Mouse (Mus musculus) neural tube, embryonic 11.5 days (tissue): ENCODE measurements around the gene Prlr. TPM values are rescaled to one million over a fixed set of nuclear protein-coding genes. Genes with fewer than 3 reads are reported as not detected.

Source experiments
- ATAC-seq: fragments of 200-750 bp; cut with Nextera tagmentation; 2 replicates; pipeline ENCODE4 v1.8.0; 2017; ENCODE audit warnings: moderate number of reproducible peaks, mild to moderate bottlenecking, moderate TSS enrichment, moderate library complexity; ENCODE audit not compliant: insufficient read depth, low FRiP score, low TSS enrichment
- DNase-seq: peaks from one replicate; pipeline ENCODE4 v3.0.0-alpha.2; 2015; ENCODE audit warnings: low spot score
- H3K27ac ChIP-seq: fragments of 300-500 bp; sonication (generic); 2 replicates; pipeline ENCODE4 v1.5.1; 2014; ENCODE audit warnings: low read depth, mild to moderate bottlenecking, low read length
- H3K27me3 ChIP-seq: fragments of 300-500 bp; sonication (generic); 2 replicates; pipeline ENCODE4 v1.6.1; 2014; ENCODE audit warnings: mild to moderate bottlenecking, low read length, mixed read lengths; ENCODE audit not compliant: control insufficient read depth, insufficient read depth
- H3K36me3 ChIP-seq: fragments of 300-500 bp; sonication (generic); 2 replicates; pipeline ENCODE4 v1.6.1; 2014; ENCODE audit warnings: mild to moderate bottlenecking, low read length, moderate library complexity, mixed read lengths; ENCODE audit not compliant: control insufficient read depth, insufficient read depth
- H3K4me1 ChIP-seq: fragments of 300-500 bp; sonication (generic); 2 replicates; pipeline ENCODE4 v1.6.1; 2014; ENCODE audit warnings: low read length, mixed read lengths; ENCODE audit not compliant: control insufficient read depth, insufficient read depth
- H3K4me2 ChIP-seq: fragments of 300-500 bp; sonication (generic); 2 replicates; pipeline ENCODE4 v1.6.1; 2014; ENCODE audit warnings: low read depth, mild to moderate bottlenecking, moderate library complexity
- H3K4me3 ChIP-seq: fragments of 300-500 bp; sonication (generic); 2 replicates; pipeline ENCODE4 v1.5.1; 2014; ENCODE audit warnings: low read depth, low read length
- H3K9ac ChIP-seq: fragments of 300-500 bp; sonication (generic); 2 replicates; pipeline ENCODE4 v1.6.1; 2014; ENCODE audit warnings: mild to moderate bottlenecking, low read length
- H3K9me3 ChIP-seq: fragments of 300-500 bp; sonication (generic); 2 replicates; pipeline ENCODE4 v1.6.1; 2016; ENCODE audit warnings: low read length; ENCODE audit not compliant: control insufficient read depth
- WGBS: fragments of 180-500 bp; shearing (Covaris S2); extraction: QIAGEN DNeasy Blood & Tissue Kit; methylation state at CpG from one replicate; pipeline ENCODE4 v1.1.7; 2014; 5-methylcytosine and 5-hydroxymethylcytosine counted together
- polyA plus RNA-seq: library from polyadenylated mRNA; unstranded; fragments of >200 nt; fragmentation: Nextera tagmentation; extraction: Ambion mirVana; gene quantifications from 2 replicates; pipeline ENCODE4 v1.2.1, GENCODE M21; 2014

Prlr gene
- polyA plus RNA-seq, 1 experiment from 2014 or later, result 0.25 TPM

DNA sequence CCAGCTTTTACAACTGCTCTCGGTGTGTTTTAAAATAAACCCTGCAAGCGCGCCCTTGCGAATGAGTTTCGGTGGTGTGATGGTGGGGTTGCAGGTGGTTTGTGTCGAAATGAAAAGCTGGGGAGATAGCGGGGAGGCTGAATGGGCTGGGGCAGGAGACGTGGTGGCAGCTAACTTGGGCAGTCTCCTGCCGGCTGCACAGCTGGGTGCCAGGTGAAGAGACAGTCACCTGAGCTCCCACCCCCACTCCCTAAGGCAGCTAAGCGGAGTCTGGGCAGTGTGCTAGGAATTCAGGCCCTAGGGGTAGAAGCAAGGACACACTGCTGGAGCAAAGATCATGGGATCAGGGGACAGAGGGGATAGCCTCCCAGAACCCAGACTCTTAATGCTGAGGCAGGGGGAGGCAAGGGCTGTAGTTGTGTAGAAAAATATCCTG, 1.1 kb downstream of the Prlr start:
- WGBS, result 5% methylated on average over 10 of the region's 10 CpGs
- ATAC-seq, result 0 out of 2 replicates have a peak, but pooled peaks have one; percentile 13
- no peaks in the 10 kb centered on the region for H3K9me3 ChIP-seq
- no peak overlapping the region for H3K9ac ChIP-seq
- no peak overlapping the region for H3K27ac ChIP-seq
- peak overlapping the region; percentile 20 for H3K4me3 ChIP-seq
- peak overlapping the region; percentile 57 for H3K4me2 ChIP-seq
- no peaks in the 10 kb centered on the region for H3K36me3 ChIP-seq
- H3K27me3 ChIP-seq, result peaks cover 2% of the 10 kb centered on the region; the same call in 1 of the 2 replicates
- H3K4me1 ChIP-seq, result no peaks in the 10 kb centered on the region
- DNase-seq, result peak; percentile 10

DNA sequence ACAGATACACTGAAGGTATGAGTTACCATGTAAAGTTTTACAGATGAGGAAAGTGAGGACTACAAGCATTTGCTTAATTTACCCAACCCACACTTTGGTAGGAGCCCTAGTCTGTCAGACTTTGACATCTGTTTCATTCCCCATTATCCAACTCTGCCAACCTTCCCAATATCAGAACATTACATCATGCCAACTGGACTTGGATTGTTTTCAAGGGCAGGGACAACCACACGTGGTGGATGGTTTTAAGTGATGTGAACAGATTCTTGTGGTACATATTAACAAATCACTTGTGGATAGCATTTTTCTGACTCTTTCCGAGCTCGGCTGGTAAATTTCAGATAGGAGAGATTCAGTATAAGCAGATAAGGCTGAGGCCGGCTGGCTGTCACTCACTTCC, 3.7 kb downstream of the Prlr start:
- DNase-seq (no peak), ATAC-seq (no peak)
- Histone ChIP-seq H3K36me3 (no peaks in the 10 kb centered on the region), H3K9me3 (no peaks in the 10 kb centered on the region), H3K27me3 (peaks cover 2% of the 10 kb centered on the region; the same call in 1 of the 2 replicates), H3K9ac (no peak overlapping the region), H3K4me2 (no peak overlapping the region), H3K4me1 (no peaks in the 10 kb centered on the region), H3K27ac (no peak overlapping the region), H3K4me3 (no peak overlapping the region)
- WGBS, result 83% methylated on average over 4 of the region's 4 CpGs

DNA sequence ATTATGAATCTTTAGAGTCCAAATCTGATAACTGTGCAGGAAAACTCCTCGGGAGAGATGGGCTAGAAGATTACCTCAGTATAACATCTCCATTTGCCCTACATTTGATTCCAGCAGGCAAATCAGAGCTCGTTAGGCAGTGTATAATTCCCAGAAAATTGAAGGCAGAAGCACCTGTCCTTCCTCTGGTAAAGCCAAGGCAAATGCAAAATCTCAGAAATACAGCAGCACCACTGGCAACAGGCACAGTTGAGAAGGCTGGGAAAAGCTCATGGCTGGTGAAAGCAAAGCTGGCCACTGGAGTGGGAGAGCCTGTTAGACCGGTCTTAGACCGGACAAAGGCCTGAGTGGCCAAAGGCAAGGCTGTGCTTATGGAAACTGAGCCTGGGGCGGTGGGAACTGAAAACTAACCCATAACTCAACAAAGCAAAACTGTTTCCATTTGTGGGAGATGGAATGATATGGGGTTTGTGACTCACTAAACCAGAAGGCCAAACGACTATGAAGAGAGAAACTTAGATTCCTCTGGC, 15.1 kb downstream of the Prlr start:
- Histone ChIP-seq H3K4me3 (no peak overlapping the region), H3K4me1 (no peaks in the 10 kb centered on the region), H3K27ac (no peak overlapping the region), H3K27me3 (no peaks in the 10 kb centered on the region), H3K9ac (no peak overlapping the region), H3K4me2 (no peak overlapping the region), H3K36me3 (no peaks in the 10 kb centered on the region), H3K9me3 (no peaks in the 10 kb centered on the region)
- no peak for DNase-seq
- WGBS, result 88% methylated on average over 6 of the region's 6 CpGs
- ATAC-seq, result no peak

DNA sequence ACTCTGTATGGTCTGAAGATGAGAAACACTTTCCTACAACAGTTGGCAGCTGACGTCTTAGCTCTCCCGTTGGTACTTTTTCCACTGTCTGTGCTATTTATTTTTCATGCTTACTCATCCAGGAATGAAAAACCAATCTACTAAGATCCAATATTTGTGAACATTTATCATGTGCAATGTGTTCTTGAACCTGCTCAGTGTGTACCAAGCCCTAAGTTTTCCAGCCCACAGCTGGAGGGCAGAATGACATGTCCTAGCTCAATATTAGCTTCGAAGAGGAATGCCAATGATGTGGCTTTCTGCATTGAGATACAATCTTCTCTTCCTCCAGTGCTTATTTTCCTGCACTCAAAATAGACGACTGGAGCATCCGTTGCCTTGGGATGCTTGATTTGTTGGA, 24.0 kb downstream of the Prlr start:
- no peak overlapping the region for H3K4me3 ChIP-seq
- H3K4me2 ChIP-seq, result no peak overlapping the region
- H3K9me3 ChIP-seq, result no peaks in the 10 kb centered on the region
- WGBS, result 87% methylated on average over 5 of the region's 5 CpGs
- H3K36me3 ChIP-seq, result no peaks in the 10 kb centered on the region
- DNase-seq, result no peak
- no peaks in the 10 kb centered on the region for H3K27me3 ChIP-seq
- no peaks in the 10 kb centered on the region for H3K4me1 ChIP-seq
- no peak for ATAC-seq
- no peak overlapping the region for H3K9ac ChIP-seq
- no peak overlapping the region for H3K27ac ChIP-seq

DNA sequence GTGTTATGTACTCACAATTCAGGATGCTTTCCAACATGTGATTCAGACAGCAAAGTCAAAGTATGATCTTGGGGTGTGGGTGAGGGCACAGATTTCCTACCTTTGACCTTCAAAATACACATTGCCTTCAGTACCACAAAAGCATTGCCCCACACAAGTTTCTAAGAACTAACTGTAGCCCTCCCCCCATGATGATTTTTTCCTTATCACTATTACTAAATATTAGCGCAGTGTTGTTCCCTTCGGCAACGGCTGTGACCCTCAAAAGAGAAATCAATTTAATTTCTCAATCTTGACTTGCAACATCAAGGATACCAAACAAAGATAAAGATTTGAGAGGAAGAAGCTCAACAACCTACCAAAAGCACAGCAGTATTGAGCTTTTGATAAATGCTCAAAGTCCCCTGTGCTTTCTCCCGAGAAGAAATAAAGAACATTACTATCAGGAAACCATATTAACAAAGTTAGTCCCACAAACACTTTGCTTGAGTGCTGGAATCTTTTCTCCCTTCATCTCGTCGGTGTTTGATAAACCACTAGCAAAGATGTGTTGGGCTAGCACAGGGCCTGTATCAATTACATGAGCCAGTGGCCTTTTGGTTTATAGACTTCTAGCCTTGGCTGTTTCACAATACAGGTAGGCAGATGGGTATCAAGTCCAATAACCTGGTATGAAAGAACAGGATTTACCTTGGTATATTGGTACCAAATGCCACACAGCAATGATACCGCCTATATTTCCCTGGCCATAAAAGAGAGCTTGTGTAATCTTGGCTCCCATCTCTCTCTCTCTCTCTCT, 25.7 kb downstream of the Prlr start:
- WGBS, result 93% methylated on average over 7 of the region's 7 CpGs
- Histone ChIP-seq H3K9ac (no peak overlapping the region), H3K27me3 (no peaks in the 10 kb centered on the region), H3K27ac (no peak overlapping the region), H3K4me3 (no peak overlapping the region), H3K36me3 (no peaks in the 10 kb centered on the region), H3K4me2 (no peak overlapping the region), H3K4me1 (no peaks in the 10 kb centered on the region), H3K9me3 (no peaks in the 10 kb centered on the region)
- ATAC-seq (no peak), DNase-seq (no peak)

DNA sequence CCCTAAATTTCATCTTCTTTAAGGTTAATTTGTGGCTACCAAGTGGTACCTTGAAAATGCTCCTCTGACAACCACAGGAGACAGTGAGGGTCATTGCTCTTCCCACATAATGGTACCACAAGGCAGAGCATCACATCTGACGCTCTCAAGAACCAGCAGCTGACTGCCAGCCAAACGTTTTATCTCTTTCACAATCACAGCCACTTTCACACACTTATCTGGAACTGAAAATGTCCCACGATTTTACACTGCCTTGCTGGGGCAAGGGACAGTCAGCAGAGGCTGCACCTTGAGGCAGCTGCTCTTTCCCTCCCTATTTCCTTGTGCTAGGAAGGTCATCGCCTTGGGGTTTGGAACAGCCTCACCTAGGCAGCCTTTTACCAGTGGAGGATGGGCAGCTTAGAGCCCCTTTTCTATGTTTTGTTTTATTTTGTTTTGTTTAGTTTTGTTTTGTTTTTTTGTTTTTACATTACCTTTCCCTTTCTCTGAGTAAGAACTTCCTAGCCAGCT, 33.3 kb downstream of the Prlr start:
- no peaks in the 10 kb centered on the region for H3K27me3 ChIP-seq
- H3K4me3 ChIP-seq, result no peak overlapping the region
- H3K27ac ChIP-seq, result no peak overlapping the region
- no peaks in the 10 kb centered on the region for H3K4me1 ChIP-seq
- ATAC-seq (no peak), DNase-seq (no peak)
- whole genome bisulfite sequencing, result 82% methylated on average over 4 of the region's 4 CpGs
- no peak overlapping the region for H3K4me2 ChIP-seq
- no peak overlapping the region for H3K9ac ChIP-seq
- H3K36me3 ChIP-seq, result no peaks in the 10 kb centered on the region
- H3K9me3 ChIP-seq, result no peaks in the 10 kb centered on the region

DNA sequence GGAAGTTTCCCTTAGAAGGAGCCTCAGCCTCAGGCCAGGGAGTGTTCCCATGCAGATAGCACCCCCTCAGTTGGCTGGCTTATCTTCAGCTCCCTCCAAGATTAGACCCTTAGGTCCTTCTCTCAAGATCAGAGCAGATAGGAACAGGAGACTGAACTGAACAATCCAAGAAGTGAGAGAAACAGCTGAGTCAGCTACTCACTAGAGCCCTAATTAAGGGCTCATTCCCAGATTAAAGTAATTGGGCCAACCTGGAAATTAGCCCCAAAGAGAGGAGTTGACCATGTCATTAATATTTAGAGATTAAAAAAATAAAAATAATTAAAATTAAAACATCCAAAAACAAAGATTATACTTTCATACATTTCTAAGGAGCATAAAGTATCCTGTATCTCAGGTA, 35.0 kb downstream of the Prlr start:
- DNase-seq, result no peak
- H3K27ac ChIP-seq, result no peak overlapping the region
- H3K9me3 ChIP-seq, result no peaks in the 10 kb centered on the region
- no peak overlapping the region for H3K4me3 ChIP-seq
- H3K4me2 ChIP-seq, result no peak overlapping the region
- no peaks in the 10 kb centered on the region for H3K4me1 ChIP-seq
- no peak for ATAC-seq
- no peaks in the 10 kb centered on the region for H3K27me3 ChIP-seq
- no peak overlapping the region for H3K9ac ChIP-seq
- no peaks in the 10 kb centered on the region for H3K36me3 ChIP-seq

DNA sequence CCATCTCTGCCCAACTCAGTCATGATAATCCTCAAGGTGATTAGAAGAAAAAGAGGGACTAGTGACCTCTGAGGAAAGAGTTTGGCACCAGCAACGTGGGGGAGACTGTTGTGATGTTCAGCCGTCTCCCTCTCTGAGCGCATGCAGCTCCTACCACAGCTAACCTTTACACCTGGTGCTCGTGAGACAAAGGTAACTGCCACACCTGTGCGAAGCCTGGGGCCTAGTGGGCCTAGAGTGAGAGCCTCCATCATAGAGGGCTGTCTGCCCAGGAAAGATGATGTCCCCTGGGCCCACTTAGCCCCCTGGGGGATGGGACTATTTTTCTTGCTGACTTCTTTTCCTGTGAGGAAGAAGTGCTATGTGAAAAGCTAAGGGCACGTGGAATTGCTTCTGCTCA, 36.2 kb downstream of the Prlr start:
- H3K4me3 ChIP-seq, result no peak overlapping the region
- 88% methylated on average over 6 of the region's 6 CpGs for WGBS
- DNase-seq (no peak), ATAC-seq (no peak)
- no peak overlapping the region for H3K27ac ChIP-seq
- no peaks in the 10 kb centered on the region for H3K4me1 ChIP-seq
- H3K4me2 ChIP-seq, result no peak overlapping the region
- H3K27me3 ChIP-seq, result no peaks in the 10 kb centered on the region
- H3K36me3 ChIP-seq, result no peaks in the 10 kb centered on the region
- no peak overlapping the region for H3K9ac ChIP-seq
- no peaks in the 10 kb centered on the region for H3K9me3 ChIP-seq

DNA sequence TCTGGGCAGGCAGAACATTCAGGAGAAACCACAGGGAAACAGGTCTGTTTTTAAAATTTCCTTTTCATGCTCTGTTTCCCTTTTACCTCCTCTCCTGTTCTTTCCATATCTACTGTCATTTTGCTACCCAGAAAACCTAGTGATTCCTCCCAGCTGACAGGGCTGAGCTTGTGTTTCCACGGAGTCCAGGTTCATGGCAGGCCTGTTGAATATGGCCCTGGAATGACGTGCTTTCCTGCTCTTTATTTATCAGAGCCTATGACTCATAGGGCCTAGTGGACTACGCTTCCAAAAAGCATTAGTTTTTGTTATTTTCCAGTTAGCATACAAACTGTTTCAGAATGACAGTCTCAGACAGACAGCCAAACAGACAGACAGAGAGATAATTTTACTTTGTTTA, 36.7 kb downstream of the Prlr start:
- no peak for DNase-seq

More for the DNA sequence above, 36.7 kb downstream of the Prlr start:
- no peak for ATAC-seq
- H3K9me3 ChIP-seq, result no peaks in the 10 kb centered on the region
- 83% methylated on average over 3 of the region's 3 CpGs for WGBS
- H3K27me3 ChIP-seq, result no peaks in the 10 kb centered on the region
- H3K4me3 ChIP-seq, result no peak overlapping the region
- H3K4me1 ChIP-seq, result no peaks in the 10 kb centered on the region
- no peak overlapping the region for H3K4me2 ChIP-seq
- no peak overlapping the region for H3K27ac ChIP-seq
- H3K36me3 ChIP-seq, result no peaks in the 10 kb centered on the region
- no peak overlapping the region for H3K9ac ChIP-seq
